Mouse (Mus musculus) cerebellum, adult 2 months (tissue): ENCODE results near the gene Nkx2-3. TPM values are rescaled to one million over a fixed set of nuclear protein-coding genes. Genes with fewer than 3 reads are reported as not detected.

Experiments used
- DNase-seq, 2 experiments: peaks; one replicate each; pipeline ENCODE4 v3.0.0; 2021
- H3K27ac ChIP-seq: fragments of 200-500 bp; 2 replicates; pipeline ENCODE4 v1.5.1; 2012; ENCODE audit warnings: low read length, control low read depth, inconsistent platforms; ENCODE audit not compliant: insufficient read depth
- H3K27me3 ChIP-seq: fragments of 200-500 bp; 2 replicates; pipeline ENCODE4 v1.6.1; 2012; ENCODE audit warnings: inconsistent platforms, mild to moderate bottlenecking, low read length, moderate library complexity; ENCODE audit not compliant: control insufficient read depth, insufficient read depth
- H3K4me1 ChIP-seq: fragments of 200-500 bp; 2 replicates; pipeline ENCODE4 v1.6.1; 2011; ENCODE audit warnings: low read length; ENCODE audit not compliant: control insufficient read depth, insufficient read depth
- H3K4me3 ChIP-seq: fragments of 200-500 bp; replicated peaks from 2 replicates; pipeline ENCODE3; 2011; ENCODE audit warnings: mild to moderate bottlenecking, low read depth, low read length, control low read depth; ENCODE audit not compliant: insufficient read depth
- CTCF ChIP-seq: fragments of 200-500 bp; IDR thresholded peaks from 2 replicates; pipeline ENCODE4 v1.5.1; 2011; ENCODE audit warnings: low read depth, mild to moderate bottlenecking, control low read depth, low read length, moderate library complexity, borderline replicate concordance; ENCODE audit not compliant: insufficient read depth
- POLR2A ChIP-seq: fragments of 200-500 bp; IDR thresholded peaks from 2 replicates; pipeline ENCODE4 v1.6.1; 2011; ENCODE audit warnings: low read length, control low read depth, borderline replicate concordance; ENCODE audit not compliant: insufficient read depth
- WGBS: fragments of 180-500 bp; shearing (Covaris S2); methylation state at CpG from one replicate; pipeline ENCODE4 v1.1.7; 2018; 5-methylcytosine and 5-hydroxymethylcytosine counted together
- polyA plus RNA-seq: library from polyadenylated mRNA; depleted of rRNA; stranded (reverse); fragments of >200 nt; gene quantifications from 2 replicates; pipeline ENCODE4 v1.2.3, GENCODE M21; 2012; rRNA removed

Nkx2-3 gene
- polyA plus RNA-seq, result not detected in 2 replicates

- DNase-seq, result peak in 1 of 2 experiments; percentile 29
- Histone ChIP-seq H3K4me1 (no peaks in the 10 kb centered on the region), H3K27me3 (peaks cover 53% of the 10 kb centered on the region), H3K27ac (no peak within 1 kb of the TSS), H3K4me3 (no peak within 1 kb of the TSS)
- 4% methylated on average over 24 of the region's 24 CpGs for WGBS
- no peak for TF ChIP-seq CTCF
- TF ChIP-seq POLR2A, result no peak
Measured at GRCm38 (mm10) chr19:43612051-43612450, at the start of gene Nkx2-3. Gene Nkx2-3 (plus strand): TSS chr19:43612325.

DNA sequence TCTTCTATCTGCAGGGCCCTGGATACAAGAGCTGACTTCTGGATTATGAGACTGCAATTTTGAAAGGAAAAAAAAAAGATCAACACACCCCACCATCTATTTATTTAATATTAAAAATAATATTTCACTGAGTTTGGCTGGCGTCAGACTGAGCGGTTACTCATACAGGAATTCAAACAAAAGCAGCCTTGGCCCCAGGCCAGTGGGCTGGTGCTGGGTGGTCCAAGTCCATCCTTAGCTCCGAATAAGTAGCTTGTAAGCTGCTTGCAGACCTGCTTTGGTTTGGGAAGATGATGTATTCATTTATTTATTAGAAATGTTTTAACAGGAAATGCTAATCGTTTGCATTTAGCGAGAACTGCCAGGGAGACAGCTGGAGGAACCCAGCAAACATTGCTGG lies 49.0 kb upstream of the Nkx2-3 start:
- TF ChIP-seq CTCF (no peak), POLR2A (no peak)
- H3K4me3 ChIP-seq, result no peak overlapping the region
- no peak overlapping the region for H3K27ac ChIP-seq
- WGBS, result 46% methylated on average over 5 of the region's 5 CpGs
- H3K4me1 ChIP-seq, result no peaks in the 10 kb centered on the region
- no peaks in the 10 kb centered on the region; the same call in 1 of the 2 replicates for H3K27me3 ChIP-seq
- no peak for DNase-seq

- DNase-seq, result no peak
- Histone ChIP-seq H3K27me3 (no peaks in the 10 kb centered on the region; the same call in 1 of the 2 replicates), H3K4me3 (no peak overlapping the region), H3K27ac (no peak overlapping the region), H3K4me1 (no peaks in the 10 kb centered on the region)
- TF ChIP-seq CTCF (no peak), POLR2A (no peak)
- WGBS, result 57% methylated on average over 9 of the region's 9 CpGs
Measured at GRCm38 (mm10) chr19:43568298-43568697, 43.8 kb upstream of the Nkx2-3 start.

DNA sequence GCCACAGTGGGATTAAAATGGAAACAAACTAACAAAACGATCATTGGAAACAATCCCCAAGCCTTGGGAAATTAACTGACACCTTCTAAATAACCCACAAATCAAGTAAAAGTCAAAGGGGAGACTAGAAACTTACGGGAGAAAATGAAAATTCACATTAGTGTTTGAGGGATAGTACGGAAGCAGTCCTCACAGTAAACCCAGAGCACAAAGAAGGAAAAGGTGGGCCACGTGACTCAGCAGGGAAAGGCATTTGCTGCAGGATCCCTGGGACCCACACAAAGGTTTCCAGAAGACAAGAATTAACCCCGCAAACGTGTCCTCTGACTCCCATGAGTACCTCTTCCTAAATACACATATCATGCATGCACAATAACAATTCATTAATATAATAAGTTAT lies 43.0 kb upstream of the Nkx2-3 start:
- DNase-seq, result no peak
- WGBS, result 61% methylated on average over 6 of the region's 6 CpGs
- no peak overlapping the region for H3K4me3 ChIP-seq
- no peak for TF ChIP-seq CTCF
- TF ChIP-seq POLR2A, result no peak
- no peaks in the 10 kb centered on the region for H3K4me1 ChIP-seq
- H3K27me3 ChIP-seq, result no peaks in the 10 kb centered on the region; the same call in 1 of the 2 replicates
- H3K27ac ChIP-seq, result no peak overlapping the region

DNA sequence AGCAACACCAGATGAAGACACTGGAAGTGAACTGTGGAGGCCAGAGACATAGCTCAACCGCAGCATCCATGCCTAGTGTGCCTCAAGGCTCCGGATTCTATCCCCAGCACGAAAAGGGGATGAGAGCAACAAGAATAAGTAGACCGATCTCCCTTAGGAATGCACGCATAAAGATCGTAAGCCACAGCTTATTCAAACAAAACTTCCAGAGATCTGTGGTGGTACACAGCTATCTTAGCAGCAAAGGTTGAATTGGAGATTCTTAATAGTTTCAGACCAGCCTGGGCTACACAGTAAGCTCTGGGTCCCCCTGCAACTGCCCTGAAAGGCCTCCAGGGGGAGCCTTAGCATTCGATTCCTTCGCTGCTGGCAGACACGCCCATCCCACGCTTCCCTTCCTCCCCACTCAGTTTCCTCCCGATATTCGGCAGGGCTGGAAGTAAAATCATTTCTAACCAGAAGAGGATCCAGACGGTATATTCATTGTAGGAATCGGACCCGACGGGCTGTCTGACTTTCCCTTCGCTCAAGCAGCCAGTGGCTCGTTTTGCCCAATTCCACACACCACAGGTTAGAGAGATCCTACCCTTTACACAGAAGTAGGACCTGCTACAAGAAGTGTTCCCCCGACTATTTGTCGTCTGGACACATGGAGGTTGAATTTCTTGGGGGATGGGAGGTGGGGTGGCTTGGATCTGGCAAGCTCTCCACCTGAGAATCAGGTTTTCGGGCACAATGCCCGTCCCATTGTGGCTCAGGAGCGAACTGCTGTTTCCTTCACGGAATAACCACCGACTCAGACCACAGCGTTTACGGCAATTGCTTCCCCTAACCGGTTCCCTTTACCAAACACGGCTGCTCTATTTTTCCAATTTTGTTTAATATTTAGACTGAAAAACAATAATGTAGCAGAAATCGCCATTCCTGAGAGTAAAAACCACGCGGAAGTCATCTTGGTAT lies 41.0 kb upstream of the Nkx2-3 start:
- 16% methylated on average over 32 of the region's 32 CpGs for WGBS
- Histone ChIP-seq H3K27ac (no peak overlapping the region), H3K4me1 (no peaks in the 10 kb centered on the region), H3K4me3 (peak overlapping the region; percentile 16), H3K27me3 (no peaks in the 10 kb centered on the region; the same call in 1 of the 2 replicates)
- DNase-seq, result peak; percentile 54 to 57
- TF ChIP-seq POLR2A, result no peak
- TF ChIP-seq CTCF, result peak; percentile 81

- no peak for DNase-seq
- Histone ChIP-seq H3K4me1 (no peaks in the 10 kb centered on the region), H3K4me3 (no peak overlapping the region), H3K27me3 (no peaks in the 10 kb centered on the region; the same call in 1 of the 2 replicates), H3K27ac (no peak overlapping the region)
- WGBS, result 83% methylated on average over 13 of the region's 13 CpGs
- TF ChIP-seq POLR2A, result no peak
- TF ChIP-seq CTCF, result no peak
Measured at GRCm38 (mm10) chr19:43579081-43579796, 32.9 kb upstream of the Nkx2-3 start.

DNA sequence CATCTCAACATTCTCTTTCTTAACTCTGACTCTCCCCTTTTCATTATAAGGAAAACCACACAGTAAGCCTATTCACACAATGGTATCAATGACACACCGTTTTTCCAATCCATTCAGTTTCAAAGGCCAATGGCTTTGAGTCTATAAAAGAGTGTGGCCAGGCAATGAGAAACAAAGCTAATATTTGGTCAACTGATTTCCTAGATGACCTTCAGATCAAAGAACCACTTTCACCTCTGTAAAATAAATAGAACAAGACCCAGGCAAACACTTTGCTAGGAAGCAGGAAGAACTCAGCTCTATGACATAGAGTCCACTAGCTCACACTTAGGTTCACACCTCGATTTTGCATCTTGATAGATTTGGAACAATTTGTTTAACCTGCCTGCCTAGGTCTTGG lies 30.9 kb upstream of the Nkx2-3 start:
- TF ChIP-seq CTCF (no peak), POLR2A (no peak)
- H3K4me3 ChIP-seq, result no peak overlapping the region
- H3K27me3 ChIP-seq, result no peaks in the 10 kb centered on the region; the same call in 1 of the 2 replicates
- no peaks in the 10 kb centered on the region for H3K4me1 ChIP-seq
- DNase-seq, result no peak
- no peak overlapping the region for H3K27ac ChIP-seq
- WGBS, result 71% methylated on average over 2 of the region's 2 CpGs
